Mouse (Mus musculus) liver, adult 2 months (tissue): ENCODE results near the gene Dmgdh.

Experiments
- CTCF ChIP-seq: fragments of 200-500 bp; IDR thresholded peaks from 2 replicates; pipeline ENCODE4 v1.5.1; 2011; ENCODE audit warnings: low read depth, low read length, control low read depth
- POLR2A ChIP-seq: fragments of 200-500 bp; IDR thresholded peaks from 2 replicates; pipeline ENCODE4 v1.6.1; 2011; ENCODE audit warnings: low read length, control low read depth; ENCODE audit not compliant: insufficient read depth; ENCODE audit errors: extremely low read depth

DNA sequence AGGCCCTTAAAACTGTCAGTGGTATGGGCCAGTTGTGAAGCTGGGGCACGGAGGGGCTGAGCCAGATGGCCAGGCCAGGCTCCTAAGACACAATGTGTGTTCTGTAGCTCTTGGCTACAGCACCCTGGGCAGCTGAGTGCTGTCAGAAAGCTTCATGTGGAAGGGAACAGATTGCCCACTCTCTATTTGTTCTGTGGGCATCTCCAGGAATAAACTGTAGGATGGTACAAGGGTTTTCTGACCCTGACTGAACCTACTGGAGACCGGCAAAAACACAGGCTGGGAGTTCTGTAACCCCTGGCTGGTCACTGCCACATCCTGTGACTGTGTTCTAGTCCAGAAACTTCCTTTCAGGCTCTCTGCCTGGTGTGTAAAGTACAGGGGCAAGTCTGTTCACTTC, 111.8 kb downstream of the Dmgdh start:
- TF ChIP-seq CTCF (no peak), POLR2A (no peak)
